Mouse (Mus musculus) olfactory bulb, adult 2 months (tissue): Measurements from ENCODE around the gene Nyx.

ENCODE experiments used
- CTCF ChIP-seq: fragments of 200-500 bp; IDR thresholded peaks from 2 replicates; pipeline ENCODE4 v1.5.1; 2012; ENCODE audit warnings: low read depth, mild to moderate bottlenecking, low read length, moderate library complexity; ENCODE audit not compliant: insufficient read depth
- POLR2A ChIP-seq: fragments of 200-500 bp; IDR thresholded peaks from 2 replicates; pipeline ENCODE4 v1.6.1; 2012; ENCODE audit warnings: mild to moderate bottlenecking, low read depth, low read length, moderate library complexity; ENCODE audit not compliant: insufficient read depth

GRCm38 (mm10) chrX:13467121-13467571, 1.2 kb downstream of the Nyx start:
- TF ChIP-seq CTCF, result no peak
- TF ChIP-seq POLR2A, result no peak
